Mouse (Mus musculus): ENCODE measurements around the gene Acta2.

- no peak for TF ChIP-seq POLR2A (IDR thresholded peaks at IDR 0.05; ENCODE audit: insufficient read length, low read depth)
- TF ChIP-seq USF1 (IDR thresholded peaks at IDR 0.05; ENCODE audit: low read depth) = no peak
- TF ChIP-seq POLR2AphosphoS2 (IDR thresholded peaks at IDR 0.05; ENCODE audit: insufficient read length, low read depth) = no peak
- TF ChIP-seq MYOG (IDR thresholded peaks at IDR 0.05; ENCODE audit: control insufficient read depth in 1 of 3, insufficient read depth in 1 of 3, insufficient read length in 2 of 3, low read depth in 2 of 3) = no peak
- TF ChIP-seq CEBPB (IDR thresholded peaks at IDR 0.05; ENCODE audit: insufficient read depth, poor library complexity, severe bottlenecking) = no peak
- no peak for TF ChIP-seq TCF12 (IDR thresholded peaks at IDR 0.05; ENCODE audit: insufficient read depth, poor library complexity, severe bottlenecking)
Observed at GRCm38 (mm10) chr19:34287221-34287620, 31.8 kb upstream of the Acta2 start.

Data from myocyte (in vitro differentiated cells).